Comparison of ENCODE assay signal across 15 mouse cellular contexts in genomic region chr16:50449086-50449485, GRCm38 (mm10).
"Had no signal": no experiment of that assay in that cellular context is flagged by ENCODE, and none has a peak within 500 bp of the region (broad histone marks: within the 10 kb centered on the region; RNA-seq: fewer than 3 reads in every experiment).

No protein-coding gene starts in this region.

- H3K27ac ChIP-seq: layer of hippocampus, adult 2 months; limb, embryonic 13.5 days; liver, embryonic 14.5 days; midbrain, embryonic 13.5 days; neural tube, embryonic 12.5 days had no signal

- H3K4me3 ChIP-seq: layer of hippocampus, adult 2 months; limb, embryonic 13.5 days; midbrain, embryonic 13.5 days; neural tube, embryonic 12.5 days had no signal

- H3K4me1 ChIP-seq: limb, embryonic 13.5 days; midbrain, embryonic 13.5 days; neural tube, embryonic 12.5 days had no signal

- ATAC-seq: lung, postnatal 0 days; midbrain, embryonic 13.5 days had no signal

- DNase-seq: kidney, adult 18-20 months; kidney, postnatal 10 days; kidney, postnatal 4 days; left cerebral cortex, postnatal 4 days; lung, adult 18-20 months; lung, postnatal 4 days; right cerebral cortex, postnatal 14 days; thymus, adult 18-20 months; thymus, postnatal 14 days had no signal
